Mouse (Mus musculus) thymus, adult 2 months (tissue): ENCODE measurements at regions not wholly inside any gene's neighbourhood (a gene's known extent, or its start where the extent isn't known, plus 50 kb on each side); places are given as distances from the start of the nearest gene placed in this dataset.

ENCODE experiments used
- DNase-seq: peaks from one replicate; pipeline ENCODE4 v3.0.0; 2021
- H3K27ac ChIP-seq: fragments of 200-500 bp; 2 replicates; pipeline ENCODE4 v1.5.1; 2012; ENCODE audit warnings: low read length, control low read depth; ENCODE audit not compliant: control insufficient read depth, insufficient read depth
- H3K27me3 ChIP-seq: fragments of 200-500 bp; 2 replicates; pipeline ENCODE4 v1.6.1; 2012; ENCODE audit warnings: mild to moderate bottlenecking, low read length, moderate library complexity, mixed read lengths; ENCODE audit not compliant: control insufficient read depth, insufficient read depth
- H3K36me3 ChIP-seq: fragments of 200-500 bp; 2 replicates; pipeline ENCODE4 v1.6.1; 2012; ENCODE audit warnings: mild to moderate bottlenecking, low read length, moderate library complexity; ENCODE audit not compliant: control insufficient read depth, insufficient read depth
- H3K4me1 ChIP-seq: fragments of 200-500 bp; replicated peaks from 2 replicates; pipeline ENCODE4 v1.6.1; 2012; ENCODE audit warnings: low read length; ENCODE audit not compliant: control insufficient read depth, insufficient read depth
- H3K4me3 ChIP-seq: fragments of 200-500 bp; 2 replicates; pipeline ENCODE4 v1.5.1; 2012; ENCODE audit warnings: mild to moderate bottlenecking, low read length, control low read depth, moderate library complexity; ENCODE audit not compliant: control insufficient read depth, insufficient read depth
- CTCF ChIP-seq: fragments of 200-500 bp; IDR thresholded peaks from 2 replicates; pipeline ENCODE4 v1.5.1; 2012; ENCODE audit warnings: mild to moderate bottlenecking, control low read depth, low read length, moderate library complexity, borderline replicate concordance; ENCODE audit not compliant: control insufficient read depth, poor library complexity, insufficient read depth; ENCODE audit errors: extremely low read depth
- POLR2A ChIP-seq: fragments of 200-500 bp; IDR thresholded peaks from 2 replicates; pipeline ENCODE4 v1.6.1; 2012; ENCODE audit warnings: mild to moderate bottlenecking, low read length, control low read depth, moderate library complexity; ENCODE audit not compliant: control insufficient read depth, poor library complexity, insufficient read depth; ENCODE audit errors: extremely low read depth
- WGBS: fragments of 180-500 bp; shearing (Covaris S2); methylation state at CpG from one replicate; pipeline ENCODE4 v1.1.7; 2018; 5-methylcytosine and 5-hydroxymethylcytosine counted together

DNA sequence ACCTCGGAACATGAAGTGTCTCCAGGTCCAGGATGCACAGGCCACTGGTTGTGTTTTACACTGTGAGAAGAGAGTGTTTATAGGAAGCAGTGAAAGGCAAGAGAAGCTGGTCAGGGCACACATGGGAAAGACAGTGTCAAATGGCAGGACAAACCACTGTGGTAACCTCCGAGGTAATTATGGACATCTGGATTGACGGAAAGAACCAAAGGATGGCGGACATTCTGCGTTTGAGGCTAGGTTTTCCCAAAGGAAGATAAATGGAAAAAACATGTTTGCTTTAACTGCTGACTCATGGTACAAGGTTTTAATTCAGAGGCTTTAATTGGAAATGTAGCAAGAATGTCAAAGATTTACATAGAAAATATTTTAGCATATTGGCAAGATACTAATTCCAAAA is 80.2 kb downstream of the Tmem30b start:
- Histone ChIP-seq H3K27me3 (no peaks in the 10 kb centered on the region), H3K27ac (no peak overlapping the region), H3K36me3 (no peaks in the 10 kb centered on the region), H3K4me3 (no peak overlapping the region), H3K4me1 (no peaks in the 10 kb centered on the region)
- WGBS = 96% methylated on average over 5 of the region's 5 CpGs
- TF ChIP-seq CTCF (no peak), POLR2A (no peak)
- no peak for DNase-seq

DNA sequence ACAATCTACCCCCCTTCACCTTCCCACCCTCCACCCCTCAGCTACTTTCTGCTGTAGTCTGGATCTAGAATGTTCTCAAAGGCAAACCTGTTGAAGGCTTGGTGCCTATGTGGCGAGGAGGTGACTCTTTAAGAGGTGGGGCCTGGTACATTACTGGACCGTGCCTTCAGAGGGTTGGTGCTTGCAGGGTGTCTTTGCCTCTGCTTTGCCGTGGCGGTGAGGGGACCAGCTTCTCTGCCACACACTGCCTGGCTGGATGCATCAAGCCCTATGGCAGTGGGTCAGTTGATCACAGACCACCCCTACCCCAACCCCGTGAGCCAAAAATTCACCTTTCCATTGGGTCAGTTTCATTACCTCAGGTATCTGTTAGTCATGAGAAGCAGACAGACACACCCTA is 81.9 kb downstream of the Tmem30b start:
- Histone ChIP-seq H3K4me3 (no peak overlapping the region), H3K36me3 (no peaks in the 10 kb centered on the region), H3K4me1 (no peaks in the 10 kb centered on the region), H3K27me3 (no peaks in the 10 kb centered on the region), H3K27ac (no peak overlapping the region)
- DNase-seq = no peak
- WGBS = 92% methylated on average over 5 of the region's 5 CpGs
- TF ChIP-seq CTCF (no peak), POLR2A (no peak)

- TF ChIP-seq CTCF = no peak
- no peak for TF ChIP-seq POLR2A
- no peaks in the 10 kb centered on the region for H3K36me3 ChIP-seq
- H3K4me1 ChIP-seq = no peaks in the 10 kb centered on the region
- no peak overlapping the region for H3K4me3 ChIP-seq
- H3K27me3 ChIP-seq = no peaks in the 10 kb centered on the region
- no peak overlapping the region for H3K27ac ChIP-seq
- DNase-seq = no peak
- 78% methylated on average over 5 of the region's 5 CpGs for WGBS
Measured at GRCm38 (mm10) chr12:73462091-73462490, 84.1 kb downstream of the Tmem30b start.

GRCm38 (mm10) chr12:73460291-73460761 is 85.9 kb downstream of the Tmem30b start:
- no peak overlapping the region for H3K27ac ChIP-seq
- WGBS = 90% methylated on average over 2 of the region's 2 CpGs

DNA sequence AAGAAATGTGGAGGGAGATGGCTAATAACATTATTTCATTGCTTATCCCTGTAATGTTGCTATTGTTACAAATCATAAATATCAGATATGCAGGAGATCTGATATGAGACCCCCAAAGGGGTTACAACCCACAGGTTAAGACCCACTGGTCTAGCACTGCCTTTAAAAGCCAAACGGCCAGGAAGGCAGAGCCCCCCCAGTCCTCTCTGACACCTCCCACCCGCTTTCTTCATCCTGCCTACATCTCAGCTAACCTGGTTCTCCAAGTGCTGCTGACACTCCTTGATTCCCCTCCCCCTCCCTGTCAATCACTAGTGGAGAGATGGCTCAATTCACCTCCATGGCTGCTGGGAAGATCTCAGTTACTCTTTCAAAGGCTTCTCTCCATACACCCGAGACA is 94.9 kb downstream of the Tmem30b start:
- DNase-seq = no peak
- Histone ChIP-seq H3K27ac (no peak overlapping the region), H3K36me3 (no peaks in the 10 kb centered on the region), H3K4me1 (peaks cover 11% of the 10 kb centered on the region), H3K4me3 (no peak overlapping the region), H3K27me3 (no peaks in the 10 kb centered on the region)
- no peak for TF ChIP-seq CTCF
- no peak for TF ChIP-seq POLR2A
- WGBS = 87% methylated on average over 3 of the region's 3 CpGs

More at GRCm38 (mm10) chr12:73460291-73460761, 85.9 kb downstream of the Tmem30b start:
- TF ChIP-seq POLR2A (no peak), CTCF (no peak)
- no peaks in the 10 kb centered on the region for H3K27me3 ChIP-seq
- H3K36me3 ChIP-seq = no peaks in the 10 kb centered on the region
- no peak for DNase-seq
- no peaks in the 10 kb centered on the region for H3K4me1 ChIP-seq
- H3K4me3 ChIP-seq = no peak overlapping the region

DNA sequence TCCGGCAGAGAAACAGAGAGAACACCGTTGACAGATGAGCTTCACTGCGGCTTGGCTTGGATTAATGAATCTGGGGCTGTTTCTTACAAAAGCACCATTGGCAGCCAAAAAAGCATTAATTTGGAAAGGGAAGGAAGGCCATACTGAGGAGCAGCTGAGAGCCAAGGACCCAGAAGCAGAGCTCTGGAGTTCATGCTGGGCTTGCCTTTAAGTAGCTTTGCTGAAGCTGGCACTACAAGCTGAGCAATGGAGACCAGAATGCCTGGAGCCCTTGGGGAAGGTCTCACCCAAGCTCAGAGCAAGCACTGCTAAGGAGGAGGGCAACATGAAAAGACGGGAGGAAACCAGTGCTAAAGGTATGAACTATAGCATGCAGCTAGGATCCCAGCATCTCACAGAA is 95.7 kb downstream of the Tmem30b start:
- no peak overlapping the region for H3K27ac ChIP-seq
- TF ChIP-seq POLR2A (no peak), CTCF (no peak)
- no peaks in the 10 kb centered on the region for H3K36me3 ChIP-seq
- no peak overlapping the region for H3K4me3 ChIP-seq
- 94% methylated on average over 4 of the region's 4 CpGs for WGBS
- peaks cover 11% of the 10 kb centered on the region for H3K4me1 ChIP-seq
- H3K27me3 ChIP-seq = no peaks in the 10 kb centered on the region
- no peak for DNase-seq

GRCm38 (mm10) chr12:73449911-73450520 is 96.2 kb downstream of the Tmem30b start:
- WGBS = 63% methylated on average over 9 of the region's 9 CpGs
- no peak overlapping the region for H3K27ac ChIP-seq
- peak; percentile 61 for DNase-seq
- no peaks in the 10 kb centered on the region for H3K36me3 ChIP-seq
- H3K27me3 ChIP-seq = no peaks in the 10 kb centered on the region
- no peak for TF ChIP-seq POLR2A
- peak; percentile 43; the same call in 1 of the 2 replicates for TF ChIP-seq CTCF
- H3K4me3 ChIP-seq = no peak overlapping the region
- H3K4me1 ChIP-seq = peaks cover 15% of the 10 kb centered on the region
